Mouse (Mus musculus): ENCODE measurements around the gene Spsb1. TPM values are rescaled to one million over a fixed set of nuclear protein-coding genes. Genes with fewer than 3 reads are reported as not detected.

Gene Spsb1
- polyA plus RNA-seq, 1 experiment from 2014 or later, result 26.9 TPM

- WGBS, result 78% methylated on average over 6 of the region's 6 CpGs
- Histone ChIP-seq H3K9me3 (ENCODE audit: control insufficient read depth, low read length) (no peaks in the 10 kb centered on the region), H3K4me1 (ENCODE audit: control insufficient read depth, insufficient read depth, low read length) (peaks cover 3% of the 10 kb centered on the region; the same call in 1 of the 2 replicates), H3K9ac (ENCODE audit: low read length) (no peak overlapping the region), H3K27me3 (ENCODE audit: control insufficient read depth, insufficient read depth, low read length) (no peaks in the 10 kb centered on the region), H3K36me3 (ENCODE audit: control insufficient read depth, insufficient read depth, low read length) (no peaks in the 10 kb centered on the region), H3K27ac (ENCODE audit: low read depth, low read length) (no peak overlapping the region), H3K4me2 (ENCODE audit: low read depth) (no peak overlapping the region), H3K4me3 (ENCODE audit: low read depth, low read length) (no peak overlapping the region)
- no peak for DNase-seq (ENCODE audit: low spot score)
- no peak for ATAC-seq (ENCODE audit: insufficient read depth, low FRiP score, low TSS enrichment)
Measured at GRCm38 (mm10) chr4:149860393-149860792, 94.5 kb downstream of the Spsb1 start.

- no peak for DNase-seq (ENCODE audit: low spot score)
- ATAC-seq (ENCODE audit: insufficient read depth, low FRiP score, low TSS enrichment), result no peak
- Histone ChIP-seq H3K4me1 (ENCODE audit: control insufficient read depth, insufficient read depth, low read length) (peaks cover 6% of the 10 kb centered on the region), H3K36me3 (ENCODE audit: control insufficient read depth, insufficient read depth, low read length) (no peaks in the 10 kb centered on the region), H3K27ac (ENCODE audit: low read depth, low read length) (no peak overlapping the region), H3K9ac (ENCODE audit: low read length) (no peak overlapping the region), H3K27me3 (ENCODE audit: control insufficient read depth, insufficient read depth, low read length) (no peaks in the 10 kb centered on the region), H3K4me2 (ENCODE audit: low read depth) (no peak overlapping the region), H3K4me3 (ENCODE audit: low read depth, low read length) (no peak overlapping the region), H3K9me3 (ENCODE audit: control insufficient read depth, low read length) (no peaks in the 10 kb centered on the region)
- 73% methylated on average over 8 of the region's 8 CpGs for WGBS
Measured at GRCm38 (mm10) chr4:149858584-149858983, 96.3 kb downstream of the Spsb1 start.

DNA sequence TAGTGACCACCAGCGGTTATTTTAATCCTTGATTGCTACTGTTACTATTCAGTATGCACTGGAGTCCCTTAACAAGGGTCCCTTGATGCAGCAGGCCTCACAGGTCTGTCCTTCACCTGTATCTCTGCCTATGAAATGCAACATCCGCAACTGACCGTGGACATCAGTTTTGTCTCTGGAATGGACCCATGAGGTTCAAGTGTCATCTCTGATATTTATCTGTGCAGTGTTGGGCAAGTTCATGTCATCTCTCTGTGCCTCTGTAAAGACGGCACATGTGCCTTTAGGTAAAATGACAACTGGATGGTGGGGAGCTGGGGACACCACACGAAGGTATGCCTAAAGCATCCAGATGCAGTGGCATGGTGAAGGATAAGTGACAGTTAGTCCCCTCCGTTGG lies 96.7 kb downstream of the Spsb1 start:
- Histone ChIP-seq H3K4me1 (ENCODE audit: control insufficient read depth, insufficient read depth, low read length) (peaks cover 6% of the 10 kb centered on the region), H3K9ac (ENCODE audit: low read length) (no peak overlapping the region), H3K4me2 (ENCODE audit: low read depth) (no peak overlapping the region), H3K27ac (ENCODE audit: low read depth, low read length) (no peak overlapping the region), H3K36me3 (ENCODE audit: control insufficient read depth, insufficient read depth, low read length) (no peaks in the 10 kb centered on the region), H3K4me3 (ENCODE audit: low read depth, low read length) (no peak overlapping the region), H3K9me3 (ENCODE audit: control insufficient read depth, low read length) (no peaks in the 10 kb centered on the region), H3K27me3 (ENCODE audit: control insufficient read depth, insufficient read depth, low read length) (no peaks in the 10 kb centered on the region)
- 87% methylated on average over 6 of the region's 6 CpGs for WGBS
- no peak for DNase-seq (ENCODE audit: low spot score)
- ATAC-seq (ENCODE audit: insufficient read depth, low FRiP score, low TSS enrichment), result no peak

DNA sequence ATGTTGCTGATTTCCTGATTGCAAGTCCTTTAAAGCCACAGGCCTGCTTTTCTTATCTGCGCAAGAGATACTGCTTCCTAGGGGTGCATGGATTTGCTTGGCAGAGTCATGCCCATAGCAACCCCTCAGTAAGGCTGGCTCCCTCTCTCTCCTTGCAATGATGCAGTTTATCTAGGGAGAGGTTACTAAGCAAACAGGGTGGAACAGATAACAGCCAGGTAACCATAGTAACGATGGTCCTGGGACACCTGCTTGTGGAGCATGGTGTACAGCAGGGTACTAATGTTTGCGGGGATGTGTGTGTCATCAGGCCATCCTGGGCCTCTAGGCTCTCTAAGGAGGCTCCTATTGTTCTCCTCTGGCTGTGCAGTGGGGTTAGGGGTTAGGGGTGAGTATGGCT lies 97.2 kb downstream of the Spsb1 start:
- no peak overlapping the region for H3K9ac ChIP-seq (ENCODE audit: low read length)
- no peaks in the 10 kb centered on the region for H3K9me3 ChIP-seq (ENCODE audit: control insufficient read depth, low read length)
- no peak for ATAC-seq (ENCODE audit: insufficient read depth, low FRiP score, low TSS enrichment)
- no peaks in the 10 kb centered on the region for H3K27me3 ChIP-seq (ENCODE audit: control insufficient read depth, insufficient read depth, low read length)
- no peak overlapping the region for H3K27ac ChIP-seq (ENCODE audit: low read depth, low read length)
- WGBS, result 87% methylated on average over 3 of the region's 3 CpGs
- H3K4me3 ChIP-seq (ENCODE audit: low read depth, low read length), result no peak overlapping the region
- H3K4me1 ChIP-seq (ENCODE audit: control insufficient read depth, insufficient read depth, low read length), result peaks cover 6% of the 10 kb centered on the region
- no peaks in the 10 kb centered on the region for H3K36me3 ChIP-seq (ENCODE audit: control insufficient read depth, insufficient read depth, low read length)
- no peak for DNase-seq (ENCODE audit: low spot score)
- H3K4me2 ChIP-seq (ENCODE audit: low read depth), result no peak overlapping the region

- ATAC-seq (ENCODE audit: insufficient read depth, low FRiP score, low TSS enrichment) (no peak), DNase-seq (ENCODE audit: low spot score) (no peak)
- WGBS, result 70% methylated on average over 19 of the region's 19 CpGs
- Histone ChIP-seq H3K9ac (ENCODE audit: low read length) (no peak overlapping the region), H3K9me3 (ENCODE audit: control insufficient read depth, low read length) (no peaks in the 10 kb centered on the region), H3K27ac (ENCODE audit: low read depth, low read length) (0 out of 2 replicates have a peak overlapping the region, but pooled peaks have one; percentile 34), H3K27me3 (ENCODE audit: control insufficient read depth, insufficient read depth, low read length) (no peaks in the 10 kb centered on the region), H3K36me3 (ENCODE audit: control insufficient read depth, insufficient read depth, low read length) (no peaks in the 10 kb centered on the region), H3K4me3 (ENCODE audit: low read depth, low read length) (no peak overlapping the region), H3K4me2 (ENCODE audit: low read depth) (no peak overlapping the region), H3K4me1 (ENCODE audit: control insufficient read depth, insufficient read depth, low read length) (peaks cover 6% of the 10 kb centered on the region)
Measured at GRCm38 (mm10) chr4:149855892-149856807, 98.7 kb downstream of the Spsb1 start.

GRCm38 (mm10) chr4:149855180-149855891 lies 99.5 kb downstream of the Spsb1 start:
- Histone ChIP-seq H3K4me3 (ENCODE audit: low read depth, low read length) (no peak overlapping the region), H3K27ac (ENCODE audit: low read depth, low read length) (no peak overlapping the region), H3K27me3 (ENCODE audit: control insufficient read depth, insufficient read depth, low read length) (no peaks in the 10 kb centered on the region), H3K9me3 (ENCODE audit: control insufficient read depth, low read length) (no peaks in the 10 kb centered on the region), H3K9ac (ENCODE audit: low read length) (no peak overlapping the region; the same call in 1 of the 2 replicates), H3K4me1 (ENCODE audit: control insufficient read depth, insufficient read depth, low read length) (peaks cover 6% of the 10 kb centered on the region), H3K4me2 (ENCODE audit: low read depth) (no peak overlapping the region), H3K36me3 (ENCODE audit: control insufficient read depth, insufficient read depth, low read length) (no peaks in the 10 kb centered on the region)
- WGBS, result 72% methylated on average over 10 of the region's 10 CpGs
- no peak for ATAC-seq (ENCODE audit: insufficient read depth, low FRiP score, low TSS enrichment)
- DNase-seq (ENCODE audit: low spot score), result no peak

- H3K27me3 ChIP-seq (ENCODE audit: control insufficient read depth, insufficient read depth, low read length), result no peaks in the 10 kb centered on the region
- H3K9me3 ChIP-seq (ENCODE audit: control insufficient read depth, low read length), result no peaks in the 10 kb centered on the region
- peak overlapping the region; percentile 56 for H3K4me2 ChIP-seq (ENCODE audit: low read depth)
- 60% methylated on average over 9 of the region's 9 CpGs for WGBS
- peak overlapping the region; percentile 41; the same call in 1 of the 2 replicates for H3K27ac ChIP-seq (ENCODE audit: low read depth, low read length)
- peak overlapping the region; percentile 46 for H3K9ac ChIP-seq (ENCODE audit: low read length)
- DNase-seq (ENCODE audit: low spot score) (no peak), ATAC-seq (ENCODE audit: insufficient read depth, low FRiP score, low TSS enrichment) (no peak)
- peaks cover 6% of the 10 kb centered on the region for H3K4me1 ChIP-seq (ENCODE audit: control insufficient read depth, insufficient read depth, low read length)
- peak overlapping the region; percentile 22; the same call in 1 of the 2 replicates for H3K4me3 ChIP-seq (ENCODE audit: low read depth, low read length)
- H3K36me3 ChIP-seq (ENCODE audit: control insufficient read depth, insufficient read depth, low read length), result no peaks in the 10 kb centered on the region
Measured at GRCm38 (mm10) chr4:149854770-149855169, 100.1 kb downstream of the Spsb1 start.

DNA sequence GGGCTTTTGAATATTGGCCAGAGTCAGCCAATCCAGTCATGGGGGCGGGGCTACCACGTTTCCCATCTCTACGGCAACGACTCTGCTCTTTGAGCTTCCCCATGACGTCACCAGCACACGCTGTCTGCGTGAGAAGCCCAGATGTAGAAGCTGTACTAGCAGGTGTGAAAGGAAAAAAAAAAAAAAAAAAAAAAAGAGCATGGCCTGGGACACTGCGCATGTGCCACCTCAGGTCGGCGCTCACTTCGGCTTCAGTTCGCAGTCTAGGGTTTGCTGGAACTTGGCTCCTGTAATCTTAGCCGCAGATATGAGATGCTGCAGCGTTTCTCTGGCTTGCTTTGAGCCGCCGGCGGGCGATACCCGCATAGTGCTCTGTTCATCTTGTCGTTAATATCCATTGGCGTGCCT lies 100.5 kb downstream of the Spsb1 start:
- no peaks in the 10 kb centered on the region for H3K36me3 ChIP-seq (ENCODE audit: control insufficient read depth, insufficient read depth, low read length)
- WGBS, result 3% methylated on average over 21 of the region's 21 CpGs
- H3K9ac ChIP-seq (ENCODE audit: low read length), result peak overlapping the region; percentile 46
- H3K27ac ChIP-seq (ENCODE audit: low read depth, low read length), result peak overlapping the region; percentile 41; the same call in 1 of the 2 replicates
- H3K4me2 ChIP-seq (ENCODE audit: low read depth), result peak overlapping the region; percentile 56
- ATAC-seq (ENCODE audit: insufficient read depth, low FRiP score, low TSS enrichment), result peak; percentile 85; the same call in 1 of the 2 replicates
- peak overlapping the region; percentile 22; the same call in 1 of the 2 replicates for H3K4me3 ChIP-seq (ENCODE audit: low read depth, low read length)
- no peaks in the 10 kb centered on the region for H3K27me3 ChIP-seq (ENCODE audit: control insufficient read depth, insufficient read depth, low read length)
- peak; percentile 82 for DNase-seq (ENCODE audit: low spot score)
- H3K4me1 ChIP-seq (ENCODE audit: control insufficient read depth, insufficient read depth, low read length), result peaks cover 6% of the 10 kb centered on the region
- H3K9me3 ChIP-seq (ENCODE audit: control insufficient read depth, low read length), result no peaks in the 10 kb centered on the region
